Mouse (Mus musculus) testis, adult 2 months (tissue): ENCODE data around the gene Ppp2r1b.

Experiments used
- CTCF ChIP-seq: fragments of 200-500 bp; IDR thresholded peaks from 2 replicates; pipeline ENCODE4 v1.5.1; 2012; ENCODE audit warnings: low read depth, mild to moderate bottlenecking, inconsistent platforms, low read length, moderate library complexity; ENCODE audit not compliant: control insufficient read depth, insufficient read depth, insufficient replicate concordance
- POLR2A ChIP-seq: fragments of 200-500 bp; IDR thresholded peaks from 2 replicates; pipeline ENCODE4 v1.6.1; 2012; ENCODE audit warnings: low read depth, mild to moderate bottlenecking, inconsistent platforms, low read length, moderate library complexity; ENCODE audit not compliant: control insufficient read depth

- TF ChIP-seq POLR2A: no peak
- no peak for TF ChIP-seq CTCF
These were observed 44.1 kb downstream of the Ppp2r1b start for GRCm38 (mm10) chr9:50889211-50889610.
